Mouse (Mus musculus) thymus, adult 2 months (tissue): ENCODE results near the gene Smarcc2.

Source experiments
- CTCF ChIP-seq: fragments of 200-500 bp; IDR thresholded peaks from 2 replicates; pipeline ENCODE4 v1.5.1; 2012; ENCODE audit warnings: mild to moderate bottlenecking, control low read depth, low read length, moderate library complexity, borderline replicate concordance; ENCODE audit not compliant: control insufficient read depth, poor library complexity, insufficient read depth; ENCODE audit errors: extremely low read depth
- POLR2A ChIP-seq: fragments of 200-500 bp; IDR thresholded peaks from 2 replicates; pipeline ENCODE4 v1.6.1; 2012; ENCODE audit warnings: mild to moderate bottlenecking, low read length, control low read depth, moderate library complexity; ENCODE audit not compliant: control insufficient read depth, poor library complexity, insufficient read depth; ENCODE audit errors: extremely low read depth

GRCm38 (mm10) chr10:128445407-128445806 lies 13.6 kb upstream of the Smarcc2 start:
- no peak for TF ChIP-seq POLR2A
- no peak for TF ChIP-seq CTCF
